Mouse (Mus musculus) heart, adult 9 months (tissue): ENCODE results near the gene Tm6sf2.

Experiments
- DNase-seq, 2 experiments: peaks; one replicate each; pipeline ENCODE4 v3.0.0; 2022; ENCODE audit warnings: low spot score in 2 of 2

Gene Tm6sf2

DNA sequence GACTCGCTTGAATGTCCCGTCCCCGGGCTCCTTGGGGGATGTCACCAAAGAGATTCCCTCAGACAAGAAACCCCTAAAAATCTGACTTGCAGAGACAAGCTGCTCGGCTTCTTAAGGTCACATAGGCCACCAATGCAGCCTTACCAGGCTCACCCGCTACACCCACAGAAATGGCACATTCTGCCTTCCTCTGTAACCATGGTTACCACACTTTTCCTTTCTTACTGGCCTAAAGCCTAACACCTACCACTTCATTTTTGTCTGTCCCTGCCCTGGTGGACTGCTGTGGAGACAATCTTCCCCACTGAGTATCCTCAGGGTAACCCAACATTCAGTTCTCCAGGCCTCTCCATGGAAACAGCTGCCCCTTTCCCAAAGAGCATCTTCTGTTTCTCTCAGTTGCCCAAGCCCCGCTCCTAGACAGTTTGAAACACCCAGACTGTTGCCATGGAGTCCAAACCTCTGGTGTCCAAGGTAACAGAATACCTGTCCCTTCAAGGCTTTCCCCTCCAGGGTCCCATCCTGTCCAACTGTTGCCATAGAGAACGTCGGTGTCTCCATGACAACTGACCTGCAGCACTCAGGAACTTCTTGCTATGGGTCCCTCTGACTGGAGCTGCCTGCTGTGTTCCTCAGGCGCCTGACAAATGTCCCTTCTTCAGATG lies 16.7 kb downstream of the Tm6sf2 start:
- no peak for DNase-seq

DNA sequence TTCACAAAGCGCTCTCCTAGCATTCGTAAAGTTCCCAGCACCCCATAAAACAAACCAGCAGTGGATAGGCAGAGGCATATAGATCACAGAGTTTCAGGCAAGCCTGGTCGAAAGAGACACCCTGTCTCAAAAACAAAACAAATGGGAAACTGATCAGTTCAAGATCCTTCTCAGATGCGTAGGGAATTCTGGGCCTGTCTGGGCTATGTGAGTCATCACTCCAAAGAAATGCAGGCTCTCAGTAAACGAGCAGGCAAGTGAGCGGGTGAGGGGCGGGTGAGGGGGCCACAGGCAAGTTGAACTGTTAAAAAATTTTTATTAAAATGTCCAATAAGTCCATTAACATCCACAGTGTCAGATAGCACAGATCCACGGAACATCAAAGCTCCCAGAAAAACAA lies 20.1 kb downstream of the Tm6sf2 start:
- no peak for DNase-seq

DNA sequence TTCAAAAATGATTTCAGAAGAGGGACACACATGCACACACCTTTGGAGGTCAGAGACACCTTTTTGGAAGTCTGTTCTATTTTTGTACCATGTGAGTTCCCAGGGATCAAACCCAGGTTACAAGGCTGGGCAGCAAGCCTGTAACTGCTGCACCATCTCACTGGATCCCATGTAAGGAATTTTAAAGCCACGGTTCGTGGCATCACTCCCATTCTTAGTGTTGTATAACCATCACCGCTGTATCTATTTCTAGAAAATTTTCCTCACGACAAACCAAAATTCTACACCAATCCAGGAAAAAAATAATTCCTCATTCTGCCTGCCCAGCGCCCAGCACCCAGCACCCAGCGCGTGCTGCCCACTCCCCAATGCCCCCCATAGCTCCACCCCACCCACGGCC lies 26.6 kb downstream of the Tm6sf2 start:
- no peak for DNase-seq

DNA sequence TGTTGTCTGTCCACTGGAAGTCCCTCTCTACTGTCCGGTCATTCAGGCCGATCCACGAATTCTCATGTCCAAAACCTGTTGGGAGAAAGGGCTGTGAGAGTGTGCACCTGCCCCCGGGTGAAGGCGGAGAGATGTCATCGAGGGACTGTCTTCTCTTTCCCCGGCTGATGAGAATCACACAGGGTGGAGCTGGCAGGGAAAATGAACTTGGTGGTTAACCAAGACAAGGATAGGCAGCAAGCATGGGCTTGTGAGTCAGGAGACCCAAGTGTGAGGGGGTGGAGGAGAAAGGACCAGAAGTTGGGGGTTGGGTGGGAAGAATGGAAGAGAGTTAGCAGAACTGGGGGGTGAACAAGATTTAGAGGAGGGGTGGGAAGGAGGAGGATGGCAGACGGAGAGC lies 27.5 kb downstream of the Tm6sf2 start:
- no peak for DNase-seq

DNA sequence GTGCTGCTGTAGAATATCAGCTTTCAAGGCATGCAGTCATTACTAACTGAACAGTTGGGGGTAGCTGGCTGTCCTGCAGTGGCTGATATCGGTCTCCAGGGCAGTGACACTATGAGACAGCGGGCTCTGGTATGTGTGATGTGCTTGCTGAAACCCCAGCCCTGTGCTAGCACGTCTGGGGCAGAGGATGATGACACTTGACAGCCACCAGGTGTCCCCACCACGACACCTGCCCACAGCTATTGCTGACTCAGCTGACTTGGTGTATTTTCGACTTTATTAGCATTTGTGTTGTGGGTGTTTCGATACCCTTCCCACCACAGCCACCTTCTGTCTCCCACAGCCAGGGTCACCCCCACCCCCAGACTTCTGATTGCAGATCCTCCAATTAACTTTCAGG lies 31.8 kb downstream of the Tm6sf2 start:
- no peak for DNase-seq

DNA sequence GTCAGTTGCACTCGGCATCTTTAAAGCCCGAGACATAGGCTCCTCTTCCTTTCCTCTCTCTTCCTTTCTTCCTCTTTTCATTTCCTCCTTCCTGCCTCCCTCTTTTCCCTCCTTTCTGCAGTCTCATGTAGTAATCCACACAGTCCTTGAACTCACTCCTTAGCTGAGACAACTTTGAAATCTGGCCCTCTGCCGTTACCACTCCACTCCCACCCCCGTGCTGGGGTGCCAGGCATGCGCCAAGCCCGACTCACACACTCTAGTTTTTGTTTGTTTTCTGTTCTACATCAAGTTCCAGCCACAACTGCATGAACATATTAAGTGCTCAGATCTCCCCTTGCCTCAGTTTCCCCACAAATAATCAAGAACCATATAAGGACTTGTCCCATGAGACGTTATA lies 32.2 kb downstream of the Tm6sf2 start:
- DNase-seq, result no peak

DNA sequence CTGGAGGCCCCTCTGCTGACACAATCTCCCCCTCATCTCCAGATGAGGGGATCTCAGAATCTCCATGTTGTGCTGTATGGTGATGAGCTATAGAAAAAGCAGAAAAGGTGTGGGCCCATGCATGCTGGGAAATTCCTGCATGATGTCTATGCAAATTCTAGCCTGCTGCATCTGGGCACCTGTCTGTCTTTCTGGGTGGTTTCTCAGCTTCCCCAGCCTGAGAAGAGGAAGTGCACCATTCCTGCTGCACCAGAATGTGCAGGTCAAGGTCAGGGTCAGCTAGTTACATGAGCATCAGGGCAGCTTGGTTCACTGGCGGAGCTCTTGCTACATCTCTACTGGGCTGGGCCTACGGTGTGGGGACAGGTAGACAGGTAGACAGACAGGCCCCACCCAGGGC lies 37.7 kb downstream of the Tm6sf2 start:
- no peak for DNase-seq

DNA sequence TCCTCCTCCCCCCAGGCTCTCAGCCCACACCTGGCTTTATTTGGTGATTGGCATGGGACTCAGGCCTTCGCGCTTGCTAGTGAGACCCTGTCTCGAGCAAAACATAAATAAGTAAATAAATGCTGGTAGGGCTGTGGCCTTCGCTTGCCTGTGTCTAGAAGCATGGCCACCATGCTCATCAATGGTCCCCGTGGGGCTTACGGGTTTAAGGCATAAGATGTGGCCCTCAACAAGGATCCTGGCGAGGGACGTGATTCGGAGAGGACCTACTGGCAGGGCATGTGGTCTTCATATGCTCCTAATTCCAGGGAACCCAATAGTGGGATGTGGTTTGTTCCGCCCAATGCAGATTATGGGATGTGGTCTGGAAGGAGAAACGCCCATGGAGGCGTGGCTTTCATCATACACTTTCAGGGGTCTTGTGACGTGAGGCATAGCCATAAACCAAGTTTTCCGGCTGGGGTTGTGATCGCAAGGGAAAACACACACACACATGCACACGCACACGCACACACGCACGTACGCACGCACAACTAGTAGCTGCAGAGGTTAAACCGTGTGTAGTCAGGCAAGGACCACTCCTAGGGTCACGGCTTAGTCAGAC lies 38.6 kb downstream of the Tm6sf2 start:
- DNase-seq, result no peak

DNA sequence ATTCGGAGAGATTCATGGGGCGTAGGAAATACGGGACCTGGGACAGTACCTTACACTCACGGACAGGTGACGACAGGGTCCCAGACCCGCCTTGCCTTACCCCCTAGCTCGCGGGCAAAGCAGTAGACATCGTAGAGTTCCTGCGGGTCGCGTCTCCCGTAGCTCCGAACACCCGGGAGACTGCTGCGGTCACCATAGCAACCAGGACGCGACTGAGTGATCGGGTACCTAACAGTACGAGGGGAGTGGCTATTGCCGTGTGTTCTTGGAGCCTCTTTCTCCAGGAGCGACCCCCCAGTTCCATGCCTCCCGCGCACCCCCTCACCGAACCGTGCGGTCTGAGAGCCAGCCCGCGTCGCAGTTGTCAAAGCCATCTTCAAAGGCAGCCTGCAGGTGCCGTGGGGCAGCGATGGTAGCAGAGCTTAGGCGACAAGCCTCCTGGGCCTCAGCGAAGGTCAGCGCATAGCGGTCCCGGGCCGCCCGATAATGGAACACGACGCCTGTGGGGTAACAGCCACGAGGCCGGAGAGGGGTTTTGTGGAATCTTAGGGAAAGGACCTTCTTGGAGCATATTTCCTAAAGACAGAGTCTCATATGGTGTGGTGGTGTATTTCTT lies 39.8 kb downstream of the Tm6sf2 start:
- DNase-seq, result no peak

DNA sequence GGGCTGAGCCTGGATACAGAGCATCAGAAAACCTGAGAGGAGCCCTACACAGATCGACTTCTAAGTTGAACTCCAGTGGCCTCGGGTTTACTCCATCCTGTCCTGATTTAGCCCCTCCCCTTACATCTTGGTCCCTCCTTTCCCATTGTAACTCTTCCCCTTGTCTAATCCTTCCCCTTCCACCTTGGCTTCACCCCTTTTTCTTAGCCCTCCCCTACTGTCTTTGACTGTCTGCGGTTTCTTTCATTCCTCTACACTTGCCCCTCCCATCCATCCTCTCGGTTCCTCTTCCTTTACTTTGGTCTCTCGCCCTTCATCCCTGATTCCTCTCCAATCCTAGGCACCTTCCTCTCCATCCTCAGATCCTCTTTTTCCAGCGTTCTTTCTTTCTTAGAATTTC lies 41.8 kb downstream of the Tm6sf2 start:
- no peak for DNase-seq

DNA sequence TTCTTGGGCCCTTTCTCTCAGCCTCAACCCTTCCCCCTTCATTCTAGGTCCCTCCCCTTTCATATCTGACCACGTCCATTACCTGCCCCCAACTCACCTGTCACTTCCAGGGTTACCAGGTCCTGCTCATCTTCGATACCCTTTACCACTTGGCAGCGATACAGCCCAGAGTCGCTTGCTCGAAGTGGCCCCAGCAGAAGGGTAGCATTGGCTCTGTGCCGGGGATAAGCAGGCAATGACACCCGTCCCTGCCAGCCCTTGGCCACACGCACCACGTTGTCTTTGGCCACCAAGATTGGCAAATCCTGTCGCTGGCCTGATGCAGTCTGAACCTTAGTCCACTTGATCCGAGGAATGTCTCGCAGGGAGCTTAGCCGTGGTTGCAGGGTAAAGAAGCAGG lies 42.2 kb downstream of the Tm6sf2 start:
- no peak for DNase-seq

DNA sequence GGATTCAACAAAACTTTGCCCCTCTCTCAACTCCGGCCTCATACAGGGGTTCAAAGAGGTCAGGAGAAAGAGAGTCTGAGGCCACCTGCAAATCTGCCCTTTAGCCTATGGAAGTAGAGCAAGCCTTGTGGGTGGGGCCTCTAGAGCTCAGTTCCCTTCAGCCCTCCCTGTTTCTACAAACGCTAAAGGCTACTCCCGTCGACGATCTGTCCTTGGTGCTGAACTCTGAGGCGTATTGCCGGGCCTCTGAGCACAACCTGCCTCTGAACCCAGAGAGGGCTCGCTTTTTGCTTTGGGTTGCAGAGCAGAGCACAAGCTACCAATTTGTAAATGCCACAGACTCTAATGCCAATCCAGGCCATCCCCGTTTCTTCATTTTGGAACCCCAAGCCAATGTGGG lies 44.9 kb downstream of the Tm6sf2 start:
- no peak for DNase-seq

DNA sequence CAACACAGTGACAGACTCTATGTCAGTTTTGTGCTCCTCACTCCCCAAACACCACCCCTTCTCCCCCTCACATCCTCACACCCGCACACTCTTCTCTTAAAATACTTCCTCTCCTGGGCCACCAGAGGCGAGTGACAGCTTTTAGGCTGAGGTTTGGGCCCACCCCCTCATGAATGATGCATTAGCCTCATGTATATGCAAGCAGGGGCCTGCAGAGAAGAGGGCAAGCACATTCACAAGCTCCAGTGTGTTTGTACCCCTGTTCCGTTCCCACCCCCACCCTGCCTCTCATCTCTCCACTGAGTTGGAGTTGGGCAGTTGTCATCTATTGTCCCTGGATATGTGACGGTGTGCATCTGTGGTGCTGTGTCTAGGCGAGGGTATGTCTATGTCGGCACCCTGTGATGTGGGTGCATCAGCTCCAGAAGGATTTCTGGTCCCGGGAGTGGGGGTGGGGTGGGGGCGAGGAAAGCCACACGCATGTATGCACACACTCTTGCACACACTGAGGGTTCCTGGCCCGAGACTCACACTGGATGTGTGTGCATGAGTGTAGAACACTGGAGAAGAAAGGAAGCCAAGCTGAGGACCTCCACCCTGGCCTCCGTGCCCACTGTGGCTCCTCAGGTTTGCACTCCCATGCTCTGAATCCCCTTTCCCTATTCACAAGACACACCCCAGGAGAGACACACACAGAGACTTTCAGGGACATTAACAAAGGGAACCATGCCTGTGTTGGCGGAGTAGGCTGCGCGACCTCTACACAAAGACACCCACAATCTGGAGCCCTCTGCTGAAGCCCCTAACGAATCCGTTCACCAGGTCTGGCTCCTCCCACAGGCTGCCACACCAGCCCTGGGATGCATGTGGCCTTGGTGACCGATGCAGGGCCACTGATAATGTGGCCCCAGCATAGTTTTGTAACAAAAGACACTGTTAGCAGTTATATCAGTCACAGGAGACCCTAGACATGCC lies 46.3 kb downstream of the Tm6sf2 start:
- DNase-seq, result no peak

DNA sequence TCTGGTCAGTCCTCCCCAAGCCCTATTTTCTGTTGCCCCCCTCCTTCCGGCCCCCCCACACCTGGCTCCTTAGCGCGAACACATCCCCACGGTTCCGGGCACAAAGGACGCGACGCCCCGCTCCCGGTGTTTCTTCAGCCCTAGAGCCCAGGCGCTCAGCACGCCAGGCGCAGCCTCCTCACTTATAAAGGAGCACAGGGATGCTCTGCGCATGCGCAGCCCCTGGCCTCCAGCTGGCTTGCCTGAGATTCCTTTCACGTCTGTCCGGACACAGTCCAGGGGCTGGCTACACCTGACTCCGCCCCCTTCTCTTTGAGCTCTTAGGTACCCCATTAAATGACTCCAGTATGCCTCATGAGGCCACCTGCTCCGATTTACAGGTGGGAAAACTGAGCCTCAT lies 47.9 kb downstream of the Tm6sf2 start, which contains the start of gene Ncan:
TSS of gene Ncan (minus strand) at position 207 of the 400 bp plus-strand sequence.
- no peak for DNase-seq

DNA sequence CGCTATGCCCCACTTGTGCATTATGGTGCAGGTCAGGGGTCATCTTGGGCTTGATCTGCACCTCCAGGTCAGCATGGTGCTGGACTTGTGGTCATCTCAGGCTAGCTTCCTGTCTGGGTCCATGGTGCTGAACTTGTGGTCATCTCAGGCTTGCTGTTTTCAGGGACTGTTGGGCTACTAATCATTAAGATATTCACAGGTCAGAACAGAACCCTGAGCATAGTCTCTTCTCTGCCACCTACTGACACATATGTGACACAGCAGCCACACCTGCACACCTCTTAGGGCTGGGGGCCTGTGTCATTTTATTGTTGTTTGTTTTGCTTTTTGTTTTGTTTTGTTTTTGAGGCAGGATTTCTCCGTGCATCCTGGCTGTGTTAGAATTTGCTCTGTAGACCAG lies 50.1 kb downstream of the Tm6sf2 start:
- no peak for DNase-seq

DNA sequence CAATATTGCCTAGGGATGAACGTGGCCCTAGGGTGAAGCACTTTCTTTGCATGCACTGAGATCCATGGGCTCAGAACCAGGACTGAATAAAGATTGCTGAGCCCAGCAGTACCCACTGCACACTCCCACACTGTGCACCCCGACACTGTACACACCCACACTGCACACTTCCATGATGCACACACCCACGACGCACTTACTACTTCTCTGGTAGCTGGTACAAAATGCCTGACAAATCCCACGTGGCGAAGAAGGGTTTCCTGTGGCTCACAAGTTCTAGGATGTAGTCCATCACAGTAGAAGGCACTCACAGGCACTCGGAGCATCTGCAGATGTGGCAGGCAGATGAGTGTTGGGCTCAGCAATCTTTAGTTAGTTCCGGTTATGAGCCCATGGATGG lies 52.3 kb downstream of the Tm6sf2 start:
- no peak for DNase-seq

DNA sequence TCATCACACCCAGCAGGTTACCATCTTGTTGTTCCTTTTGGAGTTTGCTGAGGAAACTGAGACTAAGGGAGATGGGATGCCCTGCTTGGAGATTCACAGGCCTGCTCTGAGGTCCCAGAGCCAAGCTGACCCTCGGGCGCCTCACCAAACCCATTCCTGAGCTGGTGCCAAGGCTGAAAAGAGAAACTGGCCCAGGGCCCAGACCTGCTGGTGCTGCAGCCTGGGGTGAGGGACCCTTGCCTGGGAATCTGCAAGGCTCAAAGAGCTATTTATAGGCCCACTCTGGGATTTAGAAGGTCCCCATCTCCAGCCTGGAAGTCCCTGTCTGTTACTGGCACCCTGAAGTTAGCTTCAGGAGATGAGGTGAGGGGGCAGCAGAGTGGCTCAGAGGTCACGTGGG lies 55.7 kb downstream of the Tm6sf2 start:
- DNase-seq, result peak; percentile 68 to 81

DNA sequence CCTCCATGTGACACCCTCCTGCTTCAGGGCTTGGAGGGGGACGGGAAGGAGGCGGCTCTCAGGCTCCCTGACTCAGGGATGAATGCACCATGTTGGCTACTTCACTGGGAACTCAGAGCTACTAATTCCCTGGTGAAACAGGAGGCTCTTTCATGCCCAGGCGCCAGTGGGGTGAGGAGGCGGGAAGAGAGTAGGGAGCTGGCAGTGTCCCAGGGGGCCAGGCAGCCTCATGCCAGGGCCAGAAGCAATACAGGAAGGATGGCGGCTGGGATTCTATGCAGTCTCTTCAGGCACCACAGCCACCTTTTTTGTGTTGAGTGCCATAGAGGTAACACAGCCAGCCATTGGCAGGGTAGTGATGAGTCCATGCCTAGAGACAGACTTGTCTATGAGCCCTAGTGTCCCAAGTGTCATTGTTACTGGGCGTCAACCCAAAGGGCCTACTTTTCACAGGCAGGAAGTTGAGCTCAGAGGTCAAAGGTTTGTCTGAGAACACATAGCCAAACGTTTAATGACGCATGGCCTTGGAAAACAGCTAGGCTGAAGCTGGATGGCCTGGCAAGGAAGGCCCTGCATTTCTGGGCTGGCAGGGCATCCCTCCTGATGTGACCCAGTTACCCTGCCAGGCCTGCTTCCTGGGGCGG lies 56.7 kb downstream of the Tm6sf2 start:
- peak; percentile 59 to 65 for DNase-seq
